Mouse (Mus musculus): Measurements from ENCODE around the gene Olfr804. TPM values are rescaled to one million over a fixed set of nuclear protein-coding genes. Genes with fewer than 3 reads are reported as not detected.

Gene Olfr804
- not detected in 2 replicates for total RNA-seq (2014; fragmentation: Nextera tagmentation)
- total RNA-seq (2017), result not detected in 2 replicates

GRCm38 (mm10) chr10:129702910-129703309 is at the start of gene Olfr804:
Olfr804 (plus strand) TSS chr10:129703210.
- no peak for ATAC-seq (replicated peaks; ENCODE audit: poor library complexity, severe bottlenecking)

GRCm38 (mm10) chr10:129657394-129657793 is 45.6 kb upstream of the Olfr804 start, which contains the start of gene Olfr800:
Olfr800 (plus strand) TSS chr10:129657694.
- no peak for ATAC-seq (replicated peaks; ENCODE audit: poor library complexity, severe bottlenecking)

GRCm38 (mm10) chr10:129673765-129674164 is 29.2 kb upstream of the Olfr804 start, which contains the start of gene Olfr801:
Olfr801 (minus strand) TSS chr10:129673865.
- ATAC-seq (replicated peaks; ENCODE audit: poor library complexity, severe bottlenecking), result no peak

- ATAC-seq (replicated peaks; ENCODE audit: poor library complexity, severe bottlenecking), result no peak
Measured at GRCm38 (mm10) chr10:129688069-129688468, 14.9 kb upstream of the Olfr804 start, which contains the start of gene Olfr802. Olfr802 (minus strand) TSS chr10:129688169.

- no peak for ATAC-seq (replicated peaks; ENCODE audit: poor library complexity, severe bottlenecking)
Measured at GRCm38 (mm10) chr10:129694186-129694585, 8.8 kb upstream of the Olfr804 start, which contains the start of gene Olfr803. Olfr803 (minus strand) TSS chr10:129694286.

GRCm38 (mm10) chr10:129729275-129729674 is 26.3 kb downstream of the Olfr804 start, which contains the start of gene Olfr805:
Olfr805 (minus strand) TSS chr10:129729375.
- ATAC-seq (replicated peaks; ENCODE audit: poor library complexity, severe bottlenecking), result no peak

- no peak for ATAC-seq (replicated peaks; ENCODE audit: poor library complexity, severe bottlenecking)
Measured at GRCm38 (mm10) chr10:129741821-129742220, 38.8 kb downstream of the Olfr804 start, which contains the start of gene Olfr806. Olfr806 (minus strand) TSS chr10:129741921.

- ATAC-seq (replicated peaks; ENCODE audit: poor library complexity, severe bottlenecking), result no peak
Measured at GRCm38 (mm10) chr10:129757693-129758092, 54.7 kb downstream of the Olfr804 start, which contains the start of gene Olfr807. Olfr807 (minus strand) TSS chr10:129757793.

Other genes starting within 250 kb of the Olfr804 start
- gene Olfr787, start 241.3 kb upstream of the Olfr804 start, total RNA-seq (2014; fragmentation: Nextera tagmentation), result not detected in 2 replicates
- gene Olfr787, start 241.3 kb upstream of the Olfr804 start, total RNA-seq (2017), result not detected in 2 replicates
- not detected in 2 replicates for gene Olfr788, start 232.2 kb upstream of the Olfr804 start, total RNA-seq (2014; fragmentation: Nextera tagmentation)
- gene Olfr788, start 232.2 kb upstream of the Olfr804 start, total RNA-seq (2017), result not detected in 2 replicates
- gene Olfr789, start 218.5 kb upstream of the Olfr804 start, total RNA-seq (2014; fragmentation: Nextera tagmentation), result not detected in 2 replicates
- gene Olfr789, start 218.5 kb upstream of the Olfr804 start, total RNA-seq (2017), result not detected in 2 replicates
- not detected in 2 replicates for gene Olfr790, start 204.7 kb upstream of the Olfr804 start, total RNA-seq (2014; fragmentation: Nextera tagmentation)
- not detected in 2 replicates for gene Olfr790, start 204.7 kb upstream of the Olfr804 start, total RNA-seq (2017)
- gene Olfr791, start 181.4 kb upstream of the Olfr804 start, total RNA-seq (2014; fragmentation: Nextera tagmentation), result not detected in 2 replicates
- gene Olfr791, start 181.4 kb upstream of the Olfr804 start, total RNA-seq (2017), result not detected in 2 replicates
- not detected in 2 replicates for gene Olfr792, start 164.0 kb upstream of the Olfr804 start, total RNA-seq (2014; fragmentation: Nextera tagmentation)
- not detected in 2 replicates for gene Olfr792, start 164.0 kb upstream of the Olfr804 start, total RNA-seq (2017)
- not detected in 2 replicates for gene Olfr794, start 135.6 kb upstream of the Olfr804 start, total RNA-seq (2014; fragmentation: Nextera tagmentation)
- gene Olfr794, start 135.6 kb upstream of the Olfr804 start, total RNA-seq (2017), result not detected in 2 replicates
- not detected in 2 replicates for gene Olfr796, start 90.6 kb upstream of the Olfr804 start, total RNA-seq (2014; fragmentation: Nextera tagmentation)
- not detected in 2 replicates for gene Olfr796, start 90.6 kb upstream of the Olfr804 start, total RNA-seq (2017)
- gene Olfr798, start 75.3 kb upstream of the Olfr804 start, total RNA-seq (2014; fragmentation: Nextera tagmentation), result not detected in 2 replicates
- not detected in 2 replicates for gene Olfr798, start 75.3 kb upstream of the Olfr804 start, total RNA-seq (2017)
- gene Olfr799, start 65.7 kb upstream of the Olfr804 start, total RNA-seq (2014; fragmentation: Nextera tagmentation), result not detected in 2 replicates
- gene Olfr799, start 65.7 kb upstream of the Olfr804 start, total RNA-seq (2017), result not detected in 2 replicates
- not detected in 2 replicates for gene Olfr800, start 45.5 kb upstream of the Olfr804 start, total RNA-seq (2014; fragmentation: Nextera tagmentation)
- not detected in 2 replicates for gene Olfr800, start 45.5 kb upstream of the Olfr804 start, total RNA-seq (2017)
- gene Olfr801, start 29.3 kb upstream of the Olfr804 start, total RNA-seq (2014; fragmentation: Nextera tagmentation), result not detected in 2 replicates
- gene Olfr801, start 29.3 kb upstream of the Olfr804 start, total RNA-seq (2017), result not detected in 2 replicates
- gene Olfr802, start 15.0 kb upstream of the Olfr804 start, total RNA-seq (2014; fragmentation: Nextera tagmentation), result not detected in 2 replicates
- gene Olfr802, start 15.0 kb upstream of the Olfr804 start, total RNA-seq (2017), result not detected in 2 replicates
- gene Olfr803, start 8.9 kb upstream of the Olfr804 start, total RNA-seq (2014; fragmentation: Nextera tagmentation), result not detected in 2 replicates
- gene Olfr803, start 8.9 kb upstream of the Olfr804 start, total RNA-seq (2017), result not detected in 2 replicates
- gene Olfr805, start 26.2 kb downstream of the Olfr804 start, total RNA-seq (2014; fragmentation: Nextera tagmentation), result not detected in 2 replicates
- not detected in 2 replicates for gene Olfr805, start 26.2 kb downstream of the Olfr804 start, total RNA-seq (2017)
- gene Olfr806, start 38.7 kb downstream of the Olfr804 start, total RNA-seq (2014; fragmentation: Nextera tagmentation), result not detected in 2 replicates
- gene Olfr806, start 38.7 kb downstream of the Olfr804 start, total RNA-seq (2017), result not detected in 2 replicates
- gene Olfr807, start 54.6 kb downstream of the Olfr804 start, total RNA-seq (2014; fragmentation: Nextera tagmentation), result not detected in 2 replicates
- gene Olfr807, start 54.6 kb downstream of the Olfr804 start, total RNA-seq (2017), result not detected in 2 replicates
- gene Olfr808, start 62.3 kb downstream of the Olfr804 start, total RNA-seq (2014; fragmentation: Nextera tagmentation), result not detected in 2 replicates
- gene Olfr808, start 62.3 kb downstream of the Olfr804 start, total RNA-seq (2017), result not detected in 2 replicates
- not detected in 2 replicates for gene Olfr809, start 71.4 kb downstream of the Olfr804 start, total RNA-seq (2014; fragmentation: Nextera tagmentation)
- gene Olfr809, start 71.4 kb downstream of the Olfr804 start, total RNA-seq (2017), result not detected in 2 replicates
- gene Olfr810, start 91.7 kb downstream of the Olfr804 start, total RNA-seq (2014; fragmentation: Nextera tagmentation), result not detected in 2 replicates
- gene Olfr810, start 91.7 kb downstream of the Olfr804 start, total RNA-seq (2017), result not detected in 2 replicates
- not detected in 2 replicates for gene Olfr811, start 101.2 kb downstream of the Olfr804 start, total RNA-seq (2014; fragmentation: Nextera tagmentation)
- not detected in 2 replicates for gene Olfr811, start 101.2 kb downstream of the Olfr804 start, total RNA-seq (2017)
- gene Olfr812, start 142.9 kb downstream of the Olfr804 start, total RNA-seq (2014; fragmentation: Nextera tagmentation), result not detected in 2 replicates
- gene Olfr812, start 142.9 kb downstream of the Olfr804 start, total RNA-seq (2017), result not detected in 2 replicates
- gene Olfr813, start 152.2 kb downstream of the Olfr804 start, total RNA-seq (2014; fragmentation: Nextera tagmentation), result not detected in 2 replicates
- gene Olfr813, start 152.2 kb downstream of the Olfr804 start, total RNA-seq (2017), result not detected in 2 replicates
- not detected in 2 replicates for gene Olfr814, start 176.6 kb downstream of the Olfr804 start, total RNA-seq (2014; fragmentation: Nextera tagmentation)
- gene Olfr814, start 176.6 kb downstream of the Olfr804 start, total RNA-seq (2017), result not detected in 2 replicates
- not detected in 2 replicates for gene Olfr815, start 202.7 kb downstream of the Olfr804 start, total RNA-seq (2014; fragmentation: Nextera tagmentation)
- gene Olfr815, start 202.7 kb downstream of the Olfr804 start, total RNA-seq (2017), result not detected in 2 replicates
- gene Olfr816, start 212.4 kb downstream of the Olfr804 start, total RNA-seq (2014; fragmentation: Nextera tagmentation), result not detected in 2 replicates
- not detected in 2 replicates for gene Olfr816, start 212.4 kb downstream of the Olfr804 start, total RNA-seq (2017)
- not detected in 2 replicates for gene Olfr818, start 245.9 kb downstream of the Olfr804 start, total RNA-seq (2014; fragmentation: Nextera tagmentation)
- not detected in 2 replicates for gene Olfr818, start 245.9 kb downstream of the Olfr804 start, total RNA-seq (2017)